In genomic region chr6:49211596-49211995, GRCm38 (mm10) we compare ENCODE assay signal across 12 mouse cellular contexts. TPM values are rescaled to one million over a fixed set of nuclear protein-coding genes. Genes with fewer than 3 reads are reported as not detected.
DNase-seq lines count a peak whose midpoint lies in the region; ATAC-seq lines count a peak whose summit lies in the region.
"Had no signal": no experiment of that assay in that cellular context is flagged by ENCODE, and none has a peak within 500 bp of the region (broad histone marks: within the 10 kb centered on the region; RNA-seq: fewer than 3 reads in every experiment).

No protein-coding gene starts in this region.

- H3K9ac ChIP-seq in heart, embryonic 11.5 days (ENCODE audit: low read depth, low read length): no peak overlapping the region
- no peak overlapping the region for H3K9ac ChIP-seq in midbrain, embryonic 16.5 days (ENCODE audit: low read depth, low read length)
- H3K9ac ChIP-seq in limb, embryonic 13.5 days: no peak overlapping the region
- no peak overlapping the region for H3K9ac ChIP-seq in stomach, embryonic 15.5 days

- DNase-seq in heart, adult 8-10 months (ENCODE audit: low spot score): no peak
- DNase-seq in midbrain, embryonic 10.5 days (ENCODE audit: low spot score): no peak
- no peak for DNase-seq in cerebellum, postnatal 10 days
- no peak for DNase-seq in retina, embryonic 14.5 days (ENCODE audit: low spot score)
- DNase-seq: gastrocnemius, postnatal 14 days had no signal

- no peak overlapping the region for H3K4me3 ChIP-seq in heart, embryonic 11.5 days (ENCODE audit: low read depth, low read length)
- peak overlapping the region; percentile 99 for H3K4me3 ChIP-seq in midbrain, embryonic 10.5 days
- H3K4me3 ChIP-seq in midbrain, embryonic 16.5 days (ENCODE audit: low read depth, low read length): no peak overlapping the region
- H3K4me3 ChIP-seq in limb, embryonic 13.5 days: no peak overlapping the region
- no peak overlapping the region; the same call in 1 of the 2 replicates for H3K4me3 ChIP-seq in stomach, embryonic 15.5 days (replicated peaks)
- H3K4me3 ChIP-seq: megakaryocyte, embryonic 14.5 days had no signal

- 41% methylated on average over 5 of the region's 5 CpGs for WGBS in heart, embryonic 11.5 days (ENCODE audit: insufficient replicate concordance)
- WGBS in midbrain, embryonic 10.5 days: 30% methylated on average over 5 of the region's 5 CpGs
- WGBS in midbrain, embryonic 16.5 days: 24% methylated on average over 5 of the region's 5 CpGs
- 12% methylated on average over 5 of the region's 5 CpGs for whole genome bisulfite sequencing in limb, embryonic 13.5 days
- 25% methylated on average over 5 of the region's 5 CpGs for WGBS in stomach, embryonic 15.5 days

- no peaks in the 10 kb centered on the region for H3K27me3 ChIP-seq in heart, embryonic 11.5 days (ENCODE audit: control insufficient read depth, insufficient read depth, low read length)
- H3K27me3 ChIP-seq in midbrain, embryonic 10.5 days (ENCODE audit: low read depth, poor library complexity, severe bottlenecking): no peaks in the 10 kb centered on the region
- H3K27me3 ChIP-seq in midbrain, embryonic 16.5 days (ENCODE audit: control insufficient read depth, insufficient read depth, low read depth, low read length): no peaks in the 10 kb centered on the region
- H3K27me3 ChIP-seq in limb, embryonic 13.5 days: no peaks in the 10 kb centered on the region
- H3K27me3 ChIP-seq in stomach, embryonic 15.5 days (replicated peaks): no peaks in the 10 kb centered on the region
- H3K27me3 ChIP-seq: megakaryocyte, embryonic 14.5 days had no signal

- peaks cover 3% of the 10 kb centered on the region; the same call in 1 of the 2 replicates for H3K36me3 ChIP-seq in heart, embryonic 11.5 days (ENCODE audit: control insufficient read depth, insufficient read depth, low read length)
- H3K36me3 ChIP-seq in midbrain, embryonic 10.5 days: peaks cover 31% of the 10 kb centered on the region
- H3K36me3 ChIP-seq in midbrain, embryonic 16.5 days (ENCODE audit: control insufficient read depth, insufficient read depth, low read length): no peaks in the 10 kb centered on the region
- peaks cover 17% of the 10 kb centered on the region for H3K36me3 ChIP-seq in limb, embryonic 13.5 days
- no peaks in the 10 kb centered on the region for H3K36me3 ChIP-seq in stomach, embryonic 15.5 days

- H3K4me1 ChIP-seq in heart, embryonic 11.5 days (ENCODE audit: control insufficient read depth, insufficient read depth, low read length): peaks cover 36% of the 10 kb centered on the region
- H3K4me1 ChIP-seq in midbrain, embryonic 10.5 days: peaks cover 50% of the 10 kb centered on the region
- peaks cover 31% of the 10 kb centered on the region for H3K4me1 ChIP-seq in midbrain, embryonic 16.5 days (ENCODE audit: control insufficient read depth, insufficient read depth, low read length)
- peaks cover 53% of the 10 kb centered on the region for H3K4me1 ChIP-seq in limb, embryonic 13.5 days
- H3K4me1 ChIP-seq in stomach, embryonic 15.5 days: peaks cover 34% of the 10 kb centered on the region

- ATAC-seq in heart, embryonic 11.5 days (replicated peaks; ENCODE audit: insufficient number of reproducible peaks, low FRiP score, low TSS enrichment): no peak
- ATAC-seq in midbrain, embryonic 16.5 days: no peak
- ATAC-seq in limb, embryonic 13.5 days (ENCODE audit: low FRiP score, low read depth): no peak
- ATAC-seq in stomach, embryonic 15.5 days (ENCODE audit: insufficient read depth, low FRiP score, low read depth): no peak
- ATAC-seq: Patski had no signal

- H3K27ac ChIP-seq in heart, embryonic 11.5 days (ENCODE audit: low read depth, low read length): no peak overlapping the region
- peak overlapping the region; percentile 69 for H3K27ac ChIP-seq in midbrain, embryonic 10.5 days (replicated peaks)
- no peak overlapping the region for H3K27ac ChIP-seq in midbrain, embryonic 16.5 days (ENCODE audit: low read length)
- no peak overlapping the region for H3K27ac ChIP-seq in limb, embryonic 13.5 days
- peak overlapping the region; percentile 51; the same call in 1 of the 2 replicates for H3K27ac ChIP-seq in stomach, embryonic 15.5 days

- H3K4me2 ChIP-seq in heart, embryonic 11.5 days: peak overlapping the region; percentile 61
- no peak overlapping the region for H3K4me2 ChIP-seq in midbrain, embryonic 16.5 days (ENCODE audit: low read length)
- peak overlapping the region; percentile 60 for H3K4me2 ChIP-seq in limb, embryonic 13.5 days (replicated peaks)
- peak overlapping the region; percentile 33; the same call in 1 of the 2 replicates for H3K4me2 ChIP-seq in stomach, embryonic 15.5 days

- no peaks in the 10 kb centered on the region for H3K9me3 ChIP-seq in heart, embryonic 11.5 days (replicated peaks; ENCODE audit: control insufficient read depth, low read length)
- no peaks in the 10 kb centered on the region for H3K9me3 ChIP-seq in midbrain, embryonic 10.5 days (replicated peaks)
- no peaks in the 10 kb centered on the region for H3K9me3 ChIP-seq in midbrain, embryonic 16.5 days (replicated peaks; ENCODE audit: control insufficient read depth, low read length, poor library complexity, severe bottlenecking)
- H3K9me3 ChIP-seq in limb, embryonic 13.5 days: no peaks in the 10 kb centered on the region
- no peaks in the 10 kb centered on the region for H3K9me3 ChIP-seq in stomach, embryonic 15.5 days
- H3K9me3 ChIP-seq: megakaryocyte, embryonic 14.5 days had no signal

RNA-seq across cellular contexts. Expression of gene Igf2bp3, which starts 3.2 kb away (rescaled TPM):
- polyA plus RNA-seq in heart, embryonic 11.5 days (2014; fragmentation: Nextera tagmentation; extraction: Ambion mirVana): 74.4 and 78.3 TPM in 2 replicates
- total RNA-seq in heart, adult 8-10 months (2022): not detected
- polyA plus RNA-seq in midbrain, embryonic 10.5 days (2016; fragmentation: Nextera tagmentation; extraction: Ambion mirVana): 134 and 148 TPM in 2 replicates
- 17.1 and 24.0 TPM in 2 replicates for polyA plus RNA-seq in midbrain, embryonic 16.5 days (2015; fragmentation: Nextera tagmentation; extraction: Ambion mirVana)
- 79.9 and 81.4 TPM in 2 replicates for polyA plus RNA-seq in limb, embryonic 13.5 days (2015; fragmentation: Nextera tagmentation; extraction: Ambion mirVana)
- 64.3 and 72.4 TPM in 2 replicates for polyA plus RNA-seq in stomach, embryonic 15.5 days (2015; fragmentation: Nextera tagmentation; extraction: Ambion mirVana)
- polyA plus RNA-seq: cortical plate, adult 2 months had no signal

RNA-seq across cellular contexts. Expression of gene Tra2a, which starts 52.2 kb away (rescaled TPM):
- polyA plus RNA-seq in heart, embryonic 11.5 days (2014; fragmentation: Nextera tagmentation; extraction: Ambion mirVana): 27.3 and 40.4 TPM in 2 replicates
- 10 to 100 TPM; 20.0 to 27.3 (median 24.3) TPM for total RNA-seq in heart, adult 8-10 months (2022)
- 121 and 126 TPM in 2 replicates for polyA plus RNA-seq in midbrain, embryonic 10.5 days (2016; fragmentation: Nextera tagmentation; extraction: Ambion mirVana)
- 105 and 141 TPM in 2 replicates for polyA plus RNA-seq in midbrain, embryonic 16.5 days (2015; fragmentation: Nextera tagmentation; extraction: Ambion mirVana)
- 131 and 132 TPM in 2 replicates for polyA plus RNA-seq in limb, embryonic 13.5 days (2015; fragmentation: Nextera tagmentation; extraction: Ambion mirVana)
- 92.7 and 95.4 TPM in 2 replicates for polyA plus RNA-seq in stomach, embryonic 15.5 days (2015; fragmentation: Nextera tagmentation; extraction: Ambion mirVana)

Comparison
In these comparisons a context has a peak if more than half of its experiments do, and no peak if none do; other contexts are left out.
1. H3K27ac ChIP-seq: peak in midbrain, embryonic 10.5 days (single experiment) and stomach, embryonic 15.5 days (single experiment); none in heart, embryonic 11.5 days (single experiment), midbrain, embryonic 16.5 days (single experiment) and limb, embryonic 13.5 days (single experiment).